Mouse (Mus musculus) cerebellum, adult 9-11 months (tissue): ENCODE measurements at regions not wholly inside any gene's neighbourhood (a gene's known extent, or its start where the extent isn't known, plus 50 kb on each side); places are given as distances from the start of the nearest gene placed in this dataset.

Experiments used
- DNase-seq: peaks from one replicate; pipeline ENCODE4 v3.0.0; 2022

GRCm38 (mm10) chr2:80717979-80718378 lies 100.9 kb downstream of the Nup35 start:
- DNase-seq: no peak

- DNase-seq: no peak
Measured at GRCm38 (mm10) chr2:80724085-80724484, 107.0 kb downstream of the Nup35 start.

- DNase-seq: peak; percentile 9
Measured at GRCm38 (mm10) chr2:80731324-80731723, 114.3 kb downstream of the Nup35 start.

- DNase-seq: no peak
Measured at GRCm38 (mm10) chr2:80746737-80747136, 129.7 kb downstream of the Nup35 start.

- DNase-seq: no peak
Measured at GRCm38 (mm10) chr2:80762013-80762612, 145.1 kb downstream of the Nup35 start.

DNA sequence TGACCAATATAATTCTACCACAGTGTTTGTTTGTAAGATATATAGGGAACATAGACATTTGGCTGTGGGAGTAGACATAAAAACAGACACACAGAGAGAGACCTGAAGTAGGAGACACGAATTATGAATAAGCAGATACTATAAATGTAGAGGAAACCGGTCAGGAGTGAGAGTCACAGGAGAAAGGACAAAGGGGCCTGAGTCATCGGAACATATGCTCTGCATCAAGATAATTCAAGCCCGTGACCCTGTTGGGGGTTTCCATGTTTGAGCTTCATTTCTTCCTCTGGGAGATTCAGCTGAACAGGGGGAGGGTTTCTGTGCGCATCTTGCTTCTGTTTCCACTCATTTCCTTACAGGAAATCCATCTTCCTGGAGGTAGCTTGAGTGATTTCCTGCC lies 154.1 kb downstream of the Nup35 start:
- no peak for DNase-seq

DNA sequence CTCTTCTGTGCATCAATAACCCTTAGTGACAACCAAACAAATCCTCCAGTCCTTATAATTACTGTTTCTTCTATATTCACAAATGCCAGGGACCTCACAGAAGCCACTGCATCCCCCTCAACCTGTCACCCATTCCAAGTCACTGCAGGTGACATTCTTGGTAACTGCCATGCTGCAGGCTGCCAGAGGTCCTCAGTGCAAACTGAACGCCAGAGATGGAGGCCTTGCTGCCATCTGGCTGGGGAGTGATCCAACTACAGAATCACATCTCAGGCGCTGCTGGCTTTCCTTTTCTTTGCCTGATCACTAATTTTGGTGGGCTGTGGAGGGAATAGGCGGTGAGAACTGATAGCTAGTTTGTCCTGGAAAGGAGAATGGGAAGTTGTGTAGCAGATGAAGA lies 155.4 kb downstream of the Nup35 start:
- peak; percentile 15 for DNase-seq

DNA sequence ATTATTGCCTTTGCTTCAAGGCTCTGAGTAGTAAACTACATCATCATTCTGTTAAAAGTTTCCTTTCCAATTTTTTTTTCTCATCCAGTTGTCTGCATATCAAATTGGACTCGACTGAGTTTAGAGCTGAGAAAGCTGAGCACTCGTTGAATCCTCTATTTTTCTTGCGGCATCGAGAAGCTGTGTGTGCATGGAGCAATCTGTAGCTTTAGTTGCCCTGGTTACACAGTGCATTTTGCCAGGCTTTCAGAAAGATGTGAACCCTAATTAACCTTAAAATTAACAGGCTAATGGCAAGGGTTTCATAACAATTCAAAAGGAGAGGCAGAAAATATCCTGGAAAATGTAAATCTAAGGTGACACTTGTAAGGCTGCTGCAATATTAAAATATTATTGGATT lies 169.3 kb downstream of the Nup35 start:
- no peak for DNase-seq

DNA sequence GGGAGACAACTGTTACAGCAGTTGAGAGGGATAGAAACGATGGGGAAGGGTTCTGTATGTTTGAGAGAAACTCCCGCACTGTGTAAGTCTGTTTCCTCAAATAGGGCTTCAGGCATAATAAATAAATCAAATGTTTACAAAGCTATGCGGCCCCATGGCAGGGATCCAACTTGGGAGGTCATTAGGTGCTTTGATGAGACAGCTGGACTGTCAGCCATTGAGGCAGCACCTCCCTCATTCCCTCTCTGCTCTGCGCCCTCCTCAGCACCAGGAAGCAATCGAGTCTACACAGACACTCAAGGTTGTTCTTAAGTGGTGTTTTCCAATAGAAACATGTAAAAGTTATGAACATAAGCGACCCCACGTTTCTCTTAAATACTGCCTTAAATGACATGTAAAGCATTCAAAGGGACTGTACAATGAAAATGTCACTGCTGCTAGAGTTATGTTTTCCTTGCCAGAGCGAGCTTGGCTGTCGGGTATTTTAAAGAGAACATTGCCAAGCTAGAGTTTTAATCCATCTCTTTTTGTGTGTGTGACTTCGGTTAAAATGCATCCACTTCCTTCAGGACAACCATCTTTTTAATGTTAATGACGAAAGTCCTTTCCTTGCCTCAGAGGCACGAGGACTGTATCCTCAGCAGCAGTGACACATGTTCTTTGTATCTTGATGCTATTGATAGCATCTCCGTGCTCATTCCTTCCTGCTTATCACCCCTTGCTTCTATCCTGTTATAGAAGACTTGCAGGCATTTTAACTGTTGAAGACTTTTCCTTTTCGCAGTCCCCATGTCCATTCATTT lies 176.5 kb downstream of the Nup35 start:
- no peak for DNase-seq

GRCm38 (mm10) chr2:80794148-80794507 lies 177.1 kb downstream of the Nup35 start:
- no peak for DNase-seq

GRCm38 (mm10) chr2:80819268-80819667 lies 202.2 kb downstream of the Nup35 start:
- DNase-seq: no peak

DNA sequence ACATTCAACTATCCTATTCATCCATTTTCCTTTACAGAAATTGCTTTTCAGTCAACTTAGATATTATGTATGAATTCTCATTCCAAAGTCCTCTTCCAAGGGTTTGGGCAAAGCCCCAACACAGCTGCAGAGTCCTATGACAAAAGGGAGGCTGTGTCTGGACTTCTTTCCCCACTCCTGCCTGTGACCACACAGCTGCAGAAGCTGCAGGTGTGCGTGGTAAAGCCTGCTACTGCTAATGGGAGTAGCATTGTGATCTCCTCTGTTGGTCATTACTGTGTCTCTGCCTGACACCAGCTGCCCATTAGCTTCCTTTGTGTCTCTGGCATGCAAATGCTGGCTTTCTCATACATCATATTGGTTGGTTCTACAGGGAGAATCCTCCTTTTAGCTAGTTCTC lies 234.0 kb downstream of the Nup35 start:
- no peak for DNase-seq

GRCm38 (mm10) chr2:80855214-80855613 lies 238.2 kb downstream of the Nup35 start:
- no peak for DNase-seq

- DNase-seq: no peak
Measured at GRCm38 (mm10) chr2:80870046-80870445, 253.0 kb downstream of the Nup35 start.

GRCm38 (mm10) chr2:80870458-80870857 lies 253.4 kb downstream of the Nup35 start:
- no peak for DNase-seq

GRCm38 (mm10) chr2:80871356-80871755 lies 254.3 kb downstream of the Nup35 start:
- no peak for DNase-seq

DNA sequence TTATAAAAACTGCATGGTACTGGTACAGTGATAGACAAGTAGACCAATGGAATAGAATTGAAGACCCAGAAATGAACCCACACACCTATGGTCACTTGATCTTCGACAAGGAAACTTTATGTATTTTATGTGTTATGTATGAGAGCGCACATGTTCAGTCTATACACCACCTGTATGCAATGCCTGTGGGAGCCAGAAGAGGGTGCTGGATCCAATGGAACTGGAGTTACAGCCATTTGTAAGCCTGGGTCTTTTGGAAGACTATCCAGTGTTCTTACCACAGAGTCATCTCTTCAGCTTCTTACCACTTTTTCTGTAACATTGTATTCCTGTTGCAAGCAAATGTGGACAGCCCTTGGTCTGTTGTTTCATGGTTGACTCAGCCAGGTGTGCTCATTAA lies 261.4 kb downstream of the Nup35 start:
- DNase-seq: no peak

GRCm38 (mm10) chr2:80884231-80884630 lies 267.2 kb downstream of the Nup35 start:
- no peak for DNase-seq

- DNase-seq: no peak
Measured at GRCm38 (mm10) chr2:80902050-80902449, 285.0 kb downstream of the Nup35 start.

GRCm38 (mm10) chr2:80913478-80913877 lies 296.4 kb downstream of the Nup35 start:
- no peak for DNase-seq

GRCm38 (mm10) chr2:80945521-80945920 lies 328.5 kb downstream of the Nup35 start:
- DNase-seq: no peak

GRCm38 (mm10) chr2:80966766-80967165 lies 349.7 kb downstream of the Nup35 start:
- DNase-seq: no peak

DNA sequence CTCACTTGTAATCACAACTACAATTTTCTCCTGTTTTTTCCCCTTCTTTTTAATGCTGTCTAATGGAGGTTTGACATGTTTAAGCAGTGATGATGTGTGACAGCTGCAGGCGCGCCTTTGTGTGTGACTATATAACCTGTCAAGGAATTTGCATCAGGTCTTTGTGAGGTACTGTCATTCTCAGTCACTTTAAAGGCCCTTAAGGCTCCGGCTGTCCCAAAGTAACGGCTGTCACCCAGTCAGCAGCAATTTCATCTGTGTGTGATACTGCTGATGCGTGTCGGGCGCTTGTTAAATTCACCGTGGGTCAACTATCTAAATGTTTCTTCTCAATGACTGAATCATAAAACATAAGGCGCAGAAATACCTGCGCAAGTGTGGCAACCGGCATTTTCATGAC lies 350.2 kb downstream of the Nup35 start:
- no peak for DNase-seq

- DNase-seq: no peak
Measured at GRCm38 (mm10) chr2:80969354-80969753, 352.3 kb downstream of the Nup35 start.

DNA sequence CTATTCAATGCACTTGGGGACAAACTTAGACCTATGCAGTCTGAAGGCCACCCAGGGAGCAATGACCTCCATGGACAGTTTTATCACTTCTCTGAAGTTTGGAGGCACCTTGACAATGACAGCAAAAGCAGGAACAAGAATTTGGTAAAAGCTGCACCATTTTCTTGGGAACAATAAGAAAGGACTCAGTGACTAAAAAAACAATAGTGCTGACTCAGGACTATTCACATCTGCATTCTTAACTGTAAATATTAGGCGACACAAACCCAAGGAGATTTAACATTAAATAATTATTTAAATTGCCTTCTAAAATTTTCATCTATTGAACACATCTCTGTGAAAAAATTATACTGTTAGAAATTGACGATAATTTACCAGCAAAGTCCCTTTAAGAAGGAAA lies 356.2 kb downstream of the Nup35 start:
- DNase-seq: no peak
